Mouse (Mus musculus) heart, embryonic 13.5 days (tissue): ENCODE measurements around the gene Olfr437. TPM values are rescaled to one million over a fixed set of nuclear protein-coding genes. Genes with fewer than 3 reads are reported as not detected.
"Not testable (repeated sequence)": the region's sequence is repeated elsewhere in the genome, so short reads cannot be mapped to it uniquely, and the experiment has no call there.

Experiments used
- ATAC-seq: fragments of 200-750 bp; cut with Nextera tagmentation; 2 replicates; pipeline ENCODE4 v1.8.0; 2017; ENCODE audit warnings: moderate TSS enrichment; ENCODE audit not compliant: insufficient number of reproducible peaks, low FRiP score, low TSS enrichment; ENCODE audit errors: extremely low read depth
- H3K27ac ChIP-seq: fragments of 300-500 bp; sonication (generic); replicated peaks from 2 replicates; pipeline ENCODE4 v1.5.1; 2015; ENCODE audit warnings: moderate library complexity, mild to moderate bottlenecking, inconsistent platforms
- H3K27me3 ChIP-seq: fragments of 300-500 bp; sonication (generic); replicated peaks from 2 replicates; pipeline ENCODE4 v1.6.1; 2015; ENCODE audit warnings: mild to moderate bottlenecking, inconsistent platforms
- H3K36me3 ChIP-seq: fragments of 300-500 bp; sonication (generic); 2 replicates; pipeline ENCODE4 v1.6.1; 2015; ENCODE audit warnings: mild to moderate bottlenecking, inconsistent platforms
- H3K4me1 ChIP-seq: fragments of 300-500 bp; sonication (generic); 2 replicates; pipeline ENCODE4 v1.6.1; 2015; ENCODE audit warnings: inconsistent platforms
- H3K4me2 ChIP-seq: fragments of 300-500 bp; sonication (generic); 2 replicates; pipeline ENCODE4 v1.6.1; 2015; ENCODE audit warnings: inconsistent platforms, mild to moderate bottlenecking, moderate library complexity
- H3K4me3 ChIP-seq: fragments of 300-500 bp; sonication (generic); 2 replicates; pipeline ENCODE4 v1.5.1; 2015; ENCODE audit warnings: moderate library complexity, mild to moderate bottlenecking, inconsistent platforms
- H3K9ac ChIP-seq: fragments of 300-500 bp; sonication (generic); 2 replicates; pipeline ENCODE4 v1.6.1; 2015; ENCODE audit warnings: inconsistent platforms, mild to moderate bottlenecking, moderate library complexity
- H3K9me3 ChIP-seq: fragments of 300-500 bp; sonication (generic); 2 replicates; pipeline ENCODE4 v1.6.1; 2016; ENCODE audit warnings: inconsistent platforms
- polyA plus RNA-seq: library from polyadenylated mRNA; unstranded; fragments of >200 nt; fragmentation: Nextera tagmentation; extraction: Ambion mirVana; gene quantifications from 2 replicates; pipeline ENCODE4 v1.2.1, GENCODE M21; 2015

The Olfr437 gene
- polyA plus RNA-seq, 1 experiment from 2014 or later = not detected

GRCm38 (mm10) chr6:43212873-43213272, 49.8 kb downstream of the Olfr437 start, which contains the start of gene Olfr434:
Gene Olfr434, plus strand, starts transcription at chr6:43213021.
- not testable (repeated sequence) for ATAC-seq, H3K9ac ChIP-seq, H3K9me3 ChIP-seq, H3K36me3 ChIP-seq, H3K27me3 ChIP-seq, H3K4me3 ChIP-seq, H3K4me2 ChIP-seq, H3K4me1 ChIP-seq, H3K27ac ChIP-seq

Other genes starting within 250 kb of the Olfr437 start
- not detected in 2 replicates for gene Olfr446, start 241.9 kb upstream of the Olfr437 start, polyA plus RNA-seq
- gene Olfr444, start 214.2 kb upstream of the Olfr437 start, polyA plus RNA-seq = not detected in 2 replicates
- gene Olfr441, start 56.9 kb upstream of the Olfr437 start, polyA plus RNA-seq = not detected in 2 replicates
- not detected in 2 replicates for gene Olfr237-ps1, start 16.7 kb upstream of the Olfr437 start, polyA plus RNA-seq
- gene Olfr13, start 8.9 kb downstream of the Olfr437 start, polyA plus RNA-seq = not detected in 2 replicates
- gene Olfr435, start 33.9 kb downstream of the Olfr437 start, polyA plus RNA-seq = not detected in 2 replicates
- gene Olfr434, start 49.7 kb downstream of the Olfr437 start, polyA plus RNA-seq = not detected in 2 replicates
- not detected in 2 replicates for gene Olfr47, start 68.2 kb downstream of the Olfr437 start, polyA plus RNA-seq
- 6.4 and 6.7 TPM in 2 replicates for gene Arhgef5, start 102.3 kb downstream of the Olfr437 start, polyA plus RNA-seq
- gene Nobox, start 146.3 kb downstream of the Olfr437 start, polyA plus RNA-seq = not detected in 2 replicates